Mouse (Mus musculus) limb, embryonic 10.5 days (tissue): ENCODE measurements at regions not wholly inside any gene's neighbourhood (a gene's known extent, or its start where the extent isn't known, plus 50 kb on each side); places are given as distances from the start of the nearest gene placed in this dataset.
A peak's percentile ranks its signal among the peaks of the same experiment; 100 is the strongest.
"Not testable (repeated sequence)": the region's sequence is repeated elsewhere in the genome, so short reads cannot be mapped to it uniquely, and the experiment has no call there.

ENCODE experiments used
- DNase-seq: peaks from one replicate; pipeline ENCODE4 v3.0.0-alpha.2; 2017; ENCODE audit warnings: low spot score
- H3K27ac ChIP-seq: fragments of 300-500 bp; sonication (generic); 2 replicates; pipeline ENCODE4 v1.5.1; 2016; ENCODE audit warnings: mild to moderate bottlenecking
- H3K27me3 ChIP-seq: fragments of 300-500 bp; sonication (generic); 2 replicates; pipeline ENCODE4 v1.6.1; 2016; ENCODE audit warnings: low read depth, mild to moderate bottlenecking; ENCODE audit not compliant: poor library complexity, severe bottlenecking
- H3K36me3 ChIP-seq: fragments of 300-500 bp; sonication (generic); 2 replicates; pipeline ENCODE4 v1.6.1; 2016; ENCODE audit warnings: mild to moderate bottlenecking, moderate library complexity
- H3K4me1 ChIP-seq: fragments of 300-500 bp; sonication (generic); 2 replicates; pipeline ENCODE4 v1.6.1; 2016
- H3K4me3 ChIP-seq: fragments of 300-500 bp; sonication (generic); 2 replicates; pipeline ENCODE4 v1.5.1; 2016; ENCODE audit warnings: mild to moderate bottlenecking, moderate library complexity
- H3K9me3 ChIP-seq: fragments of 300-500 bp; sonication (generic); replicated peaks from 2 replicates; pipeline ENCODE4 v1.6.1; 2016; ENCODE audit warnings: mild to moderate bottlenecking
- WGBS: fragments of 180-500 bp; shearing (Covaris S2); methylation state at CpG from one replicate; pipeline ENCODE4 v1.1.7; 2016; 5-methylcytosine and 5-hydroxymethylcytosine counted together

DNA sequence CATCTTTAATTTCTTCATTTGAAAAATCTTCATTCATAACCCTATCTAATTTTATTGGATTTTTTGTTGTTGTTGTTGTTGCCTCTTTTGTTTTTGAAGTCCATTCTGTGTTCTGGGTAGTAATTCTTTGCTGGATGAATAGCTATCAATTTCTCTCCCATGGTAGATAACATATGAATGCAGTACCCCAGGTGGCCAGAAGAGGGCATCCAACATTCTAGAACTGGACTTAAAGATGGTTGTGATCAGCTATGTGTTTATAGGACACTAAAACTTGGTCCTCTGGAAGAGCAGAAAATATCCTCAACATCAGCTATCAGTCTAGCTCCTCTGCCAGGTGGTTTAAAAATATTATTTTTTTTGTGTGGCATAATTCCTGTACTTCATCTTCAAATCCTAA, 73.0 kb downstream of the Prl2c3 start:
- H3K4me1 ChIP-seq, H3K9me3 ChIP-seq, H3K4me3 ChIP-seq, H3K36me3 ChIP-seq, H3K27ac ChIP-seq, H3K27me3 ChIP-seq: not testable (repeated sequence)
- DNase-seq: peak; percentile 30

DNA sequence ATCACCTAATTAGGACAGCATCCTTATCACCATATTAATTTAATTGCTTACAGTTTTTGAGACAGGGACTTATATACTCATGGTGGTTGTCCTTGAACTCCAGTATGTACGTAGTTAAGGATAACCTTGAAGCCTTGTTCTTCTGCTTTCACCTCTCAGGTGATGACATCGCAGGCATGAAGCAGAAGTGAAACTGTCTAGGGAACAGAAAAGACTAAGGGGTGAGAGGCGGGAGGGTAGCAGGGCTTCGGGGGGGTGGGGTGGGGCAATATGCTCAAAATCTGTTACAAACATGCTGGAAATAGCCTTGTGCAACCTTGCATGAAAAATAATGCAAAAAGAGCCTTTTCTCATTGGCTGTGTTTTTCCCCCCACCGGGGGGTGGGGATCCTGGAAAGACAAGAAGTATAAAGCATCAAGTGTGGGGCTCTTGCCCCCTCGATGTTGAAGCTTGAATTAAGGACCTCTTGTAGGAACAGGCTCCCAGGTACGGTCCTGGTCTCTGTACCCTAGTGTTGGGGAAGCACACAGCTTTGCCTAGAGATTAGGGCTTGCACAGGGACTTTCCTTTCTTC, 81.8 kb downstream of the Prl2c3 start:
- not testable (repeated sequence) for H3K4me1 ChIP-seq, H3K4me3 ChIP-seq, H3K27ac ChIP-seq, H3K36me3 ChIP-seq, DNase-seq, H3K9me3 ChIP-seq, H3K27me3 ChIP-seq
- 91% methylated on average over 7 of the region's 7 CpGs for WGBS

DNA sequence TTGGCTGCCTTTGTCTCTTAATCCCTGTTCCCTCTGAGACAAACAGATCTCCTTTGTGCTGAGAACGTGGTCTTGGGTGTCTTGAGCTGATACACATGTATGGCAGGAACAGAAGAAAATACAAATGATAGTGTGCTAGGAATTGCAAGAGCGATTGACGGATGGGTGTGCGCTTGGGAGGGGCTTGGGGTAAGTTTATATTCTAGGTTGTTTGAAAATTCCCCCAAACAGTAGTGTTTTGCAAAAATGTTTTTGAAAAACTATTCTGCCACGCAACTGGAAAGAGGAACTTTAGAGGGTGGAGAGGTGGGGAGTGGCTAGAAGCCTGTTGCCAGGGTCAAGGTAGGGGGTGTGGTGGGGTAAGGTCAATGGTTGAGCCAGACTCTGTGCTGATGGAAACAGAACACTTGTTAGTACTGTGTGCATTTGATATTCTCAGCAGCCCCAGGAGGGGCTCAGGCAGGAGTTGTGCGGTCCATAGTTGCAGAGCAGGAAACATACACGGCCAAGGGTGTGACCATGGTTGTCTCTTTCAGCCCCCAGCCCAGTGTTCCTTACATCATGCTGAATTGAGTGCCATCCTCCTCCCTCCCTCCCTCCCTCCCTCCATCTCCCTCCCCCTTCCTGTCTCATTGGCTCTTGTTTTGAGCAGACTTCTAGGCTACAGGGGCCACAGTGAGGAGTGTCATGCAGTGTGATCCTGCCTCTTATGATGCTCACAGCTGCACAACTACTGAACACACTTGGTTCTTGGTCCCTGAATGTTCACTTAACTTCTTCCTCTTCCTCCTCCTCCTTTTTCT, 88.2 kb downstream of the Prl2c3 start:
- DNase-seq: no peak
- no peaks in the 10 kb centered on the region for H3K9me3 ChIP-seq
- H3K36me3 ChIP-seq: no peaks in the 10 kb centered on the region
- WGBS: 62% methylated on average over 7 of the region's 7 CpGs
- H3K4me1 ChIP-seq: peaks cover 9% of the 10 kb centered on the region; the same call in 1 of the 2 replicates
- no peaks in the 10 kb centered on the region for H3K27me3 ChIP-seq
- no peak overlapping the region for H3K4me3 ChIP-seq
- H3K27ac ChIP-seq: no peak overlapping the region; the same call in 1 of the 2 replicates

DNA sequence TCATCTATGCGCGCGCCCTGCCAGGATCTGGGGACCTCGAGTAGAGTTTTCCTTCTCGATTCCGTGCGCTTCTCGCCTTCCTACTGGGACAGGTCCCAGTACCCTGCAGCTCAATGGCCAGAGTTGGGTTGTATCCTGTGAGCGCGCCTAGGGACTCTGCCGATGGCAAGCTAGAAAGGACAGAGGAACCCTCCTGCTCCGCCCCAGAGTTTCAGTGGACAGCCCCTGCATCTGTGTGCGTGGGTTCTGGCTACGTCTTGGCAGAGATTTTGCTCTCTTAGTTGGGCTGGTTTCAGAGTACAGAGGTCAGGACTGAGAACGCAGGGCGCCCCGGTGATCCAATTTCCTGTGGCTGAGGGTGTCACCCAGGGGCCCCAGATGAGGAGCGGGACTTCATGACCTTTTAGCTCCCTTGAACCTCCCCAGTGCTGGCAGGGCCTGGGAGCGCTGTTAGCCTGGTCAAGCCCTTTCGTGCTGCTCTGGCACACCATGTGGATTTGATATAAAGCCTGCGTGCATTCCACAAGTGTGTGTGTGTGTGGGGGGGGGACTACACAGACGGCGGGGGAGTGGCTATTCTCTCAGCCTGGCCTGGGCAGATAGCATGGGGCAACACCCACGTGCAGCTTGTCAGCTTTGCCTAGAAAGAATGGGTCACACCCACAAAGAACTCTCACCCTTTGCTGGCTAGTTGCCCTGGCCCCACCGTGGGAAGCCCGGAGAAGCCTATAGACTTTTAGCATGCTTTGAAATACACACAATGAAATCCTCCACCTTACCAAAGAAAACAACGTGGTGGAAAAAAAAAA, 96.9 kb downstream of the Prl2c3 start:
- H3K27me3 ChIP-seq, H3K27ac ChIP-seq, H3K36me3 ChIP-seq, H3K9me3 ChIP-seq, H3K4me1 ChIP-seq: not testable (repeated sequence)
- peak; percentile 49 for DNase-seq
- WGBS: 4% methylated on average over 18 of the region's 27 CpGs
- H3K4me3 ChIP-seq: peak overlapping the region; percentile 25

DNA sequence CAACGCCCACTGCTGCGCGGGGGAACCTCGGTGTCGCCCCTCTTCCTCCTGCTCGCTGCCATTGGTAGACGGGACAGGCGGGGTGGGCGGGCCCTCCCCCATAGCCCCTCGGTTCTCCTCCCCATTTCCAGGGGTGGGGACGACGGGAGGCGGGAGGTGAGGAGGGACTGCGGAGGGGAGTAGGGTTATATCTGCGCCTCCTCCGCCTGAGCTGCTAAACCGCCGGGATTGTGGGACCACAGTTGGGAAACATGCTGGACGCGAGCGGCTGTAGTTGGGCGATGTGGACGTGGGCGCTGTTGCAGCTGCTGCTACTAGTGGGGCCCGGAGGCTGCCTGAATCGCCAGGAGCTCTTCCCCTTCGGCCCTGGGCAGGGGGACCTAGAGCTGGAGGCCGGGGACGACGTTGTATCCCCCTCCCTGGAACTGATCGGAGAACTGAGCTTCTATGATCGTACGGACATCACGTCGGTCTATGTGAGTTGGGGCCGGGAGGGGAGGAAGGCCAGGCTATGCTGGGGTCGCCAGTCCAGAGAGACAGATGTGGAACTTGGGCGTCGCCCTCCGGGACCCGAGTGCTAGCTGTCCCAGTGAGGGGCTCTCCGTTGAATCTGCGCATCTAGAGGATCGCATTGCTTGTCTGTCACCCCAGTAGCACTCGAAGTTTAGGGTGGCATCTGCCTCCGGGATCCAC, 97.6 kb downstream of the Prl2c3 start:
- H3K27ac ChIP-seq, H3K4me1 ChIP-seq, H3K36me3 ChIP-seq, H3K27me3 ChIP-seq, H3K9me3 ChIP-seq: not testable (repeated sequence)
- WGBS: under 1% methylated on average over 29 of the region's 46 CpGs
- peak; percentile 29 for DNase-seq
- peak overlapping the region; percentile 35 for H3K4me3 ChIP-seq

DNA sequence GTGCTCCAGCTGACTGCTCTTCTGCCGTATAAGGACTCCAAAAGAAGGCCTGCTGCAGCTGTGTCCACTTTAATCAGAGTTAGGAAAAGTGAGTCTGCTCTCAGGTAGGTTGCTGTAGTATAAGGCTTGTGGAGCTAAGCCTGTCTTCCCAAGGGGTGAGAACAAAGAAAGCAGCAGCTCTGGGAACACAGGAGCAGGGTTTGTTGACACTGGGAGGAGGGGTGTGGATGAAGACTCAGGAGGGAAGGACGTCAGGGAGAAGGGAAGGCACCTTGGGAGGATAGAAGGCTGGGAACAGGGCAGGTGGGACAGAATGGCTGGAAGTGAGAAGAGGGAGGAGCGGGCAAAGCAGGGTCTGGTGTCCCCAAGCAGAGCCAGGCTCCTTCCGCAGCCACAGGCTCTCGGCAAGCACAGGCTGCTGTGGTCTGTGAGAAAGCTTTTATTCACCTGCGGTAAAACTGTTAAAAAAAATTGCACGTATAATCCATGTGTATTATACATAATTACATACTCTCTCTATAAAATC, 106.2 kb downstream of the Prl2c3 start:
- WGBS: 55% methylated on average over 6 of the region's 7 CpGs
- DNase-seq, H3K9me3 ChIP-seq: not testable (repeated sequence)

DNA sequence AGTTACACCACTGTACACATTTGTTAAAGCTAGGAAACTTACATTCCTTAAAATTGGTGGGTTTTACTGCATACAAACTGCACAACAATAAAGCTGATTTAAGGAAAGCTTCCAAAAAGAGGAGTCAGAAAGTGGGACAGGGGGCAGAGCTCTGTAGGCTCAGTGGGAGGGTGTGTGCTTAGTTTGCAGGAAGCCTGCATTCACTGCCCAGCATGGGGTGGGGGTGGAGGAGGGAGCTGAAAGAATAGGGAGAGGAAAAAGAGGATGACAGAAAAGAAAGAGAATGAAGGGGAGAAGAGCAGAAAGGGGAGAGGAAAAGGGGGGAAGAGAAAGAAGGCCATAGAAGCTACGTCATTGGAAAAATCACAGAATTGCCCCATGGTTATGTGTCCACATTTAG, 111.1 kb downstream of the Prl2c3 start:
- not testable (repeated sequence) for H3K27me3 ChIP-seq, H3K9me3 ChIP-seq, H3K4me3 ChIP-seq, H3K27ac ChIP-seq, H3K36me3 ChIP-seq, DNase-seq, H3K4me1 ChIP-seq
- no CpG with 5 or more reads among the region's 1 CpGs for WGBS

More for the DNA sequence above, 106.2 kb downstream of the Prl2c3 start:
- H3K4me1 ChIP-seq, H3K4me3 ChIP-seq, H3K36me3 ChIP-seq, H3K27ac ChIP-seq, H3K27me3 ChIP-seq: not testable (repeated sequence)

DNA sequence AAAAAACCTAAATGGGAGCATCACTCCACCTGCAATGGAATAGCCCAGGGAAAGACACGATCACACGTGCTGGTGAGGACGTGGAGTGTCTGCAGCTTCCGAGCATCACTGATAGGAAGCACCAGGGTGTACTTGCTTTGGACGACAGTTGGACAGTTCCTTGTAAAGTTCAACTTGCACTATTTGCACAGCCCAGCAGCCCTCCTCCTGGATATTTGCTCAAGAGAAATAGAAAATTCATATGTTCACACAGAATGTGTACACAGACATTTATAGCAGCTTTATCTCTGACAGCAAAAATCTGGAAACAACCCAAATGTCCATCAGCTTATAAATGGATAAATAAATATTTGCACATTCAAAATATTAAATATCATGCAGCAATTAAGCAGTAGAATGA, 111.7 kb downstream of the Prl2c3 start:
- DNase-seq, H3K4me1 ChIP-seq, H3K36me3 ChIP-seq, H3K27ac ChIP-seq, H3K9me3 ChIP-seq, H3K4me3 ChIP-seq, H3K27me3 ChIP-seq: not testable (repeated sequence)
- 90% methylated on average over 3 of the region's 5 CpGs for WGBS

DNA sequence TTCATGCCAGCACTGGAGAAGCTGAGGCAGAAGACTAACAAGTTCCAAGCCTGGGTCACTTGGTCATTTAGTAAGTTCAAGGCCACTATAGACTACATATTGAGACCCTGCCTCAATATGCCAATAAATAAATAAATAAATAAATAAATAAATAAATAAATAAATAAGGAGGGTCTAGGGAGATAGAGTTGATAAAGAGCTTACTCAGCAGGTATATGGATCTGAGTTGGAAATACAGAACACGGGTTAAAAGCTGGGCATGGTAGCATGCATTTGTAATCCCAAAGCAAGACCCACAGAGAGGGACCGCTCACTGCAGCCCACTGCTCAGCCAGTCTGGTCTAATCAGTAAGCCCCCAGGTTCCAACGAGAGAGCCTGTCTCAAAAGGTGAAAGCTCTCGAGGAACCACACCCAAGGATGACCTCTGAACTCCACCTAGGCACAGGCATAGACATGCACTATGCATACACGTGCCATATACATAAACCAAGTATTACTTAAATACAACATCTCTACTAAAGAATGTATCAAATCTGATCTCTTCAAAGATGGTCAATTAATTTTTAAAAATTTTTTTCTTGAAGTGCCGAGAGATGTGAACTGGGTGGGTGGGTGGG, 115.4 kb downstream of the Ero1lb start:
- H3K36me3 ChIP-seq, H3K27me3 ChIP-seq, H3K4me1 ChIP-seq, DNase-seq, H3K4me3 ChIP-seq, H3K9me3 ChIP-seq, H3K27ac ChIP-seq: not testable (repeated sequence)
- WGBS: 82% methylated on average over 5 of the region's 6 CpGs

DNA sequence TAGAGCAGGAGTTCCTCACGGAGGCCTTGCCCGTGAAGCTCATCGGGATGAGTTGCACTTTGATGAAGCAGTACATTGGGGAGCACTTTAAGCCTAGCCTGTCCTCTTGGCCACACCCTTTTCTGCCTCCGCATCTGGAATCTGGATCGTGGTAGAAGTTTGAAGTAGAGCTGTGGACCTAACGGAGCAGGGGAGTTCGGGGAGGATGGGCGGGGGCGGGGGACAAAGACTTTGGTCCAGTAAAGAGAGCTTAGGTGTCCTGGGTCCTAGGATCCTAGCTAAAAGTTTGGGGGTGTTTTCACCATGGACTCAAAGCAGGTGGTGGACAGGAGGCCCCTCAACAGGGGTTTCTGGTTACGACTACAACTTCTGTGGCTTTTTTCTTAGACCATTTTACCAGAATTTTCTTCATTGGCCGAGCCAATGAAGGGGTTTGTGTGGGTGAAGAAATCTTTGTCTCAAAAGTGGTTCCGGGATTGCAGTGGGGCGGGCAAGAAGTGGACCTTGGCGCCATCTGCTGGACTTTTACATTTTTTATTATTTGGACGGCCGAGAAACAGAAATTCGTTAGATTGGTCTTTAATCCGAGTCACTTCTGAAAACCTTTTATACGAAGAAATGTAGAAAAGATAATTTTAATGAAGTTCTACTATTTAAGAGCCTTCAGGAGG, 114.7 kb downstream of the Ero1lb start:
- not testable (repeated sequence) for H3K27me3 ChIP-seq, H3K9me3 ChIP-seq, H3K4me1 ChIP-seq, H3K36me3 ChIP-seq, H3K27ac ChIP-seq
- H3K4me3 ChIP-seq: 0 out of 2 replicates have a peak overlapping the region, but pooled peaks have one; percentile 5
- 15% methylated on average over 19 of the region's 19 CpGs for WGBS
- DNase-seq: peak; percentile 52

DNA sequence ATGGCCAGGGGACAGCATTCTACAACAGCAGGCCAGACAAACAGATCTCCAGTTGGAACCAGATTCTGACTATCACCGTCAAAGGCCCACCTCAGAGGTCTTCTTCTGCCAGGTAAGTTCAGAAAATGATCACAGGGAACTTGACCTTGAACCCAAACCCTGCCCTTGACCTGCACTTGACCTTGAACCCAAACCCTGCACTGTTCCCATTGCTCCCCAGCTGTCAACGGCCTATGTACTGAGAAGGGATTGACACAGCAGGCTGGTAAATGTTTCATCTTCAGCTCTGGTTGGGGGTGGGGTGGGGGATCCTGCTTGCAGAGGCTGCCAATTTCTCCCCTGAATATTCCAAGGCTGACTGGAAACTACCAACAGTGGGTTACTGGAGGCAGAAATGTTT, 111.7 kb downstream of the Ero1lb start:
- Histone ChIP-seq H3K9me3 (no peaks in the 10 kb centered on the region), H3K27me3 (no peaks in the 10 kb centered on the region), H3K4me1 (0 out of 2 replicates have a peak, but pooled peaks cover 4% of the 10 kb centered on the region), H3K36me3 (no peaks in the 10 kb centered on the region), H3K27ac (no peak overlapping the region), H3K4me3 (no peak overlapping the region)
- DNase-seq: no peak
- WGBS: 90% methylated on average over 2 of the region's 2 CpGs

DNA sequence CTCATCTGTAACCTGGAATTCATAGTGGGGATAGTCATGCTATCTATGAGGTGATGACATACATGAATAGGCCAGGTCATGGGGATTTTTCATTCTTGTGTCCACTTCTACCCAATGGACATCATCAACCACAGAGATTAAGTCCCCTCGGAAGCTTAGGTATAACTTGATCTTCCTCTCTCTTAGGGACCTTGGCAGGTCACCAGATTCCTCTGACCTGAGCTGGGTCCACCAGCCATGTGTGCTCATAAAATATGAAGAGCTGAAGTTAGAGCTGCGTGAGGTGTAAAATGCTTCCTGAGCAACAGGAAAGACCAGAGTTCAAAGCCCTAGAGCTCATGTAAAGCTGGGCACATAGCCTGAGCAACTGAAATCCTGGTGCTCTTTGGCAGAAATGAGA, 105.3 kb downstream of the Ero1lb start:
- H3K36me3 ChIP-seq, H3K9me3 ChIP-seq, H3K4me3 ChIP-seq, H3K4me1 ChIP-seq, DNase-seq, H3K27me3 ChIP-seq, H3K27ac ChIP-seq: not testable (repeated sequence)
- WGBS: 88% methylated on average over 2 of the region's 2 CpGs
